Mouse (Mus musculus) G1E (cell line): ENCODE data around the gene Nck2.

Source experiments
- CTCF ChIP-seq: IDR thresholded peaks from 2 replicates; pipeline ENCODE4 v1.5.1; 2012; ENCODE audit warnings: low read depth, low read length, inconsistent platforms, mixed read lengths
- GATA1 ChIP-seq: IDR thresholded peaks from 2 replicates; pipeline ENCODE4 v1.6.1; 2012; ENCODE audit warnings: borderline replicate concordance, low read length, inconsistent platforms, mixed read lengths
- GATA2 ChIP-seq: IDR thresholded peaks from 2 replicates; pipeline ENCODE4 v1.6.1; 2012; ENCODE audit warnings: low read depth, low read length, inconsistent platforms, borderline replicate concordance
- POLR2AphosphoS5 ChIP-seq: IDR thresholded peaks from 2 replicates; pipeline ENCODE4 v1.6.1; 2012; ENCODE audit warnings: low read depth, low read length, inconsistent platforms; ENCODE audit not compliant: insufficient replicate concordance
- TAL1 ChIP-seq: conservative IDR thresholded peaks from 2 replicates; pipeline ENCODE4 v1.6.1; 2012; ENCODE audit warnings: low read depth, low read length, inconsistent platforms, mixed read lengths

GRCm38 (mm10) chr1:43426526-43426925 lies 17.9 kb upstream of the Nck2 start:
- no peak for TF ChIP-seq CTCF
- TF ChIP-seq POLR2AphosphoS5, result no peak
- TF ChIP-seq TAL1, result no peak
- no peak for TF ChIP-seq GATA1
- TF ChIP-seq GATA2, result no peak
